Mouse (Mus musculus): ENCODE data around the gene Srsf5.

- TF ChIP-seq EP300 (optimal IDR thresholded peaks at IDR 0.05): no peak
- TF ChIP-seq CTCF (IDR thresholded peaks at IDR 0.05; ENCODE audit: low read depth): no peak
Measured at GRCm38 (mm10) chr12:80951640-80952219, 6.4 kb downstream of the Srsf5 start.

Data from stomach, postnatal 0 days (tissue).